ENCODE assay signal across 8 mouse cellular contexts in the genomic region with DNA sequence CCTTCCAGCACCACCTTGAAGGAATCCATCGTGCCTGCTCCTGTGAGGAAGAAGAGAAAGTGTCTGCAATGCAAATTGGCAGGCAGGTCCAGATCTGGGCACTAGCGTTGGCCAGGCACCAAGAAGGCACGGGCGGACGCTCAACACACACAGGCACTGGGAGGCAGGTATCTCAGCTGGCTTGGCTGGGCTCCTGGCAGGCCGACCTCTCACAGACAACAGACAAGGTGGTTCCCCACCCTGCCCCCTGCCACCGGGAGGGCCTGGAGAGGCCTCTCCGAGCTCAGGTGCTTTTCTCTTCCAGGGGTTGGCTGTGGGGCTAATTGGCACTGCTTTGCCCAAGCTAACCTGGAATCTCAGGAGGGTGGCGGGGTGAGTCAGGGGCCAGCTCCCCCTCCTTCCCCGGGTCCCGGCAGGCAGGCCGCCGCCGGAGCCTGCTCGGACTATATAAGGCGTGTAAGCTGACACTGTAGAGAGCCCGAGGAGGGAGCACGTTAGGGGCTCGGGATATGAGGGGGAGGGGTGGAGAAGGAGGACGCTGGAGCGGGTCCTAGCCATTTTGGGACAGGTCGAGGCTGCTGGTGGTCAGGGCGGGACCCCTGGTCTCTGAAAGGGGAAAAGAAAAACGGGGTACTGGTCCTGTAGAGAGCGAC. TPM values are rescaled to one million over a fixed set of nuclear protein-coding genes. Genes with fewer than 3 reads are reported as not detected.
DNase-seq lines count a peak whose midpoint lies in the region; ATAC-seq and TF ChIP-seq lines count a peak whose summit lies in the region.

No protein-coding gene starts in this region.

- peak overlapping the region; percentile 96 for H3K4me3 ChIP-seq in megakaryocyte, embryonic 14.5 days (replicated peaks)
- H3K4me3 ChIP-seq in forebrain, postnatal 0 days (ENCODE audit: low read depth, low read length), result peak overlapping the region; percentile 82
- H3K4me3 ChIP-seq in hindbrain, embryonic 13.5 days, result peak overlapping the region; percentile 78
- H3K4me3 ChIP-seq in liver, embryonic 11.5 days (ENCODE audit: low read depth, low read length), result peak overlapping the region; percentile 72
- H3K4me3 ChIP-seq in neural tube, embryonic 11.5 days (ENCODE audit: low read depth, low read length), result peak overlapping the region; percentile 73

- peak; percentile 71 for DNase-seq in cerebellum, adult 11-12 months
- peak; percentile 46 for DNase-seq in forebrain, postnatal 0 days
- DNase-seq in liver, embryonic 11.5 days (ENCODE audit: low spot score), result peak; percentile 72
- DNase-seq in neural tube, embryonic 11.5 days (ENCODE audit: low spot score), result peak; percentile 76

- no peak for ATAC-seq in megakaryocyte, adult 5-6 weeks (ENCODE audit: poor library complexity, severe bottlenecking)
- peak; percentile 33 for ATAC-seq in forebrain, postnatal 0 days
- ATAC-seq in hindbrain, embryonic 13.5 days (ENCODE audit: low FRiP score), result peak; percentile 40; the same call in 1 of the 2 replicates
- ATAC-seq in liver, embryonic 11.5 days (replicated peaks; ENCODE audit: low FRiP score), result peak; percentile 41; the same call in 1 of the 2 replicates
- peak; percentile 58 for ATAC-seq in neural tube, embryonic 11.5 days (ENCODE audit: insufficient read depth, low FRiP score, low TSS enrichment)
- ATAC-seq in monocyte, adult 5-6 weeks (replicated peaks; ENCODE audit: insufficient number of reproducible peaks, low FRiP score, low TSS enrichment, poor library complexity, severe bottlenecking), result no peak

- H3K9ac ChIP-seq in forebrain, postnatal 0 days, result peak overlapping the region; percentile 79
- H3K9ac ChIP-seq in hindbrain, embryonic 13.5 days, result peak overlapping the region; percentile 84
- peak overlapping the region; percentile 71 for H3K9ac ChIP-seq in liver, embryonic 11.5 days (ENCODE audit: low read depth, low read length)
- peak overlapping the region; percentile 90 for H3K9ac ChIP-seq in neural tube, embryonic 11.5 days (ENCODE audit: low read length)

- WGBS in forebrain, postnatal 0 days, result 4% methylated on average over 25 of the region's 25 CpGs
- WGBS in hindbrain, embryonic 13.5 days, result 3% methylated on average over 25 of the region's 25 CpGs
- 2% methylated on average over 25 of the region's 25 CpGs for WGBS in liver, embryonic 11.5 days
- 1% methylated on average over 25 of the region's 25 CpGs for WGBS in neural tube, embryonic 11.5 days

- peaks cover 49% of the 10 kb centered on the region for H3K36me3 ChIP-seq in megakaryocyte, embryonic 14.5 days (replicated peaks; ENCODE audit: low read length)
- H3K36me3 ChIP-seq in forebrain, postnatal 0 days (ENCODE audit: insufficient read depth), result peaks cover 20% of the 10 kb centered on the region
- H3K36me3 ChIP-seq in hindbrain, embryonic 13.5 days, result peaks cover 29% of the 10 kb centered on the region
- peaks cover 4% of the 10 kb centered on the region; the same call in 1 of the 2 replicates for H3K36me3 ChIP-seq in liver, embryonic 11.5 days (ENCODE audit: control insufficient read depth, insufficient read depth, low read length)
- H3K36me3 ChIP-seq in neural tube, embryonic 11.5 days (ENCODE audit: control insufficient read depth, insufficient read depth, low read length), result peaks cover 9% of the 10 kb centered on the region

- peaks cover 62% of the 10 kb centered on the region for H3K4me1 ChIP-seq in megakaryocyte, embryonic 14.5 days
- H3K4me1 ChIP-seq in forebrain, postnatal 0 days (ENCODE audit: insufficient read depth), result peaks cover 20% of the 10 kb centered on the region; the same call in 1 of the 2 replicates
- peaks cover 36% of the 10 kb centered on the region for H3K4me1 ChIP-seq in hindbrain, embryonic 13.5 days (replicated peaks)
- H3K4me1 ChIP-seq in liver, embryonic 11.5 days (replicated peaks; ENCODE audit: control insufficient read depth, insufficient read depth, low read length), result peaks cover 29% of the 10 kb centered on the region
- H3K4me1 ChIP-seq in neural tube, embryonic 11.5 days (ENCODE audit: control insufficient read depth, insufficient read depth, low read length), result peaks cover 28% of the 10 kb centered on the region

- peak overlapping the region; percentile 91 for H3K4me2 ChIP-seq in forebrain, postnatal 0 days (ENCODE audit: low read depth)
- peak overlapping the region; percentile 98 for H3K4me2 ChIP-seq in hindbrain, embryonic 13.5 days
- peak overlapping the region; percentile 97 for H3K4me2 ChIP-seq in liver, embryonic 11.5 days
- peak overlapping the region; percentile 99 for H3K4me2 ChIP-seq in neural tube, embryonic 11.5 days (ENCODE audit: low read depth)

- no peak for TF ChIP-seq CTCF in forebrain, postnatal 0 days (IDR thresholded peaks at IDR 0.05; ENCODE audit: low read depth)

- H3K27me3 ChIP-seq in megakaryocyte, embryonic 14.5 days (replicated peaks), result peaks cover 8% of the 10 kb centered on the region
- H3K27me3 ChIP-seq in forebrain, postnatal 0 days (ENCODE audit: insufficient read depth, low read length), result no peaks in the 10 kb centered on the region
- H3K27me3 ChIP-seq in hindbrain, embryonic 13.5 days, result peaks cover 10% of the 10 kb centered on the region
- peaks cover 4% of the 10 kb centered on the region; the same call in 1 of the 2 replicates for H3K27me3 ChIP-seq in liver, embryonic 11.5 days (replicated peaks; ENCODE audit: control insufficient read depth, insufficient read depth, low read length)
- H3K27me3 ChIP-seq in neural tube, embryonic 11.5 days (ENCODE audit: control insufficient read depth, insufficient read depth, low read length), result no peaks in the 10 kb centered on the region

- peak overlapping the region; percentile 80; the same call in 1 of the 2 replicates for H3K27ac ChIP-seq in forebrain, postnatal 0 days (ENCODE audit: low read depth, low read length)
- H3K27ac ChIP-seq in hindbrain, embryonic 13.5 days, result peak overlapping the region; percentile 86
- peak overlapping the region; percentile 44 for H3K27ac ChIP-seq in liver, embryonic 11.5 days (ENCODE audit: low read depth, low read length)
- peak overlapping the region; percentile 56 for H3K27ac ChIP-seq in neural tube, embryonic 11.5 days (ENCODE audit: low read depth, low read length)

- no peaks in the 10 kb centered on the region for H3K9me3 ChIP-seq in megakaryocyte, embryonic 14.5 days
- no peaks in the 10 kb centered on the region for H3K9me3 ChIP-seq in forebrain, postnatal 0 days (ENCODE audit: low read length)
- H3K9me3 ChIP-seq in hindbrain, embryonic 13.5 days, result no peaks in the 10 kb centered on the region
- no peaks in the 10 kb centered on the region for H3K9me3 ChIP-seq in liver, embryonic 11.5 days (ENCODE audit: control insufficient read depth, low read length)
- no peaks in the 10 kb centered on the region for H3K9me3 ChIP-seq in neural tube, embryonic 11.5 days (ENCODE audit: control insufficient read depth, low read length)

RNA-seq across cellular contexts. Expression of a gene that starts 1.0 kb away (rescaled TPM):
- polyA plus RNA-seq in megakaryocyte, embryonic 14.5 days (2012; ENCODE audit: insufficient read depth, low replicate concordance), result 681 and 731 TPM in 2 replicates
- total RNA-seq in megakaryocyte, adult 5-6 weeks (2015), result 23.8 and 25.9 TPM in 2 replicates
- 9.4 and 12.4 TPM in 2 replicates for total RNA-seq in megakaryocyte, adult 5-6 weeks (2017)
- 26.6 and 36.7 TPM in 2 replicates for total RNA-seq in forebrain, postnatal 0 days (2014; rRNA removed)
- 114 and 115 TPM in 2 replicates for polyA plus RNA-seq in forebrain, postnatal 0 days (2015; fragmentation: Nextera tagmentation; extraction: Ambion mirVana)
- polyA plus RNA-seq in hindbrain, embryonic 13.5 days (2015; fragmentation: Nextera tagmentation; extraction: Ambion mirVana), result 141 and 146 TPM in 2 replicates
- 86.4 and 94.6 TPM in 2 replicates for polyA plus RNA-seq in liver, embryonic 11.5 days (2014; fragmentation: Nextera tagmentation; extraction: Ambion mirVana)
- polyA plus RNA-seq in neural tube, embryonic 11.5 days (2014; fragmentation: Nextera tagmentation; extraction: Ambion mirVana), result 165 and 172 TPM in 2 replicates
- 4.7 to 13.5 TPM (median 10.5 TPM) in 3 replicates for total RNA-seq in monocyte, adult 5-6 weeks (2017)

RNA-seq across cellular contexts. Expression of a gene that starts 16.6 kb away (rescaled TPM):
- polyA plus RNA-seq in megakaryocyte, embryonic 14.5 days (2012; ENCODE audit: insufficient read depth, low replicate concordance), result 35.5 and 98.6 TPM in 2 replicates
- 73.6 and 80.6 TPM in 2 replicates for total RNA-seq in megakaryocyte, adult 5-6 weeks (2015)
- 81.2 and 88.6 TPM in 2 replicates for total RNA-seq in megakaryocyte, adult 5-6 weeks (2017)
- total RNA-seq in forebrain, postnatal 0 days (2014; rRNA removed), result 2.5 and 4.8 TPM in 2 replicates
- polyA plus RNA-seq in forebrain, postnatal 0 days (2015; fragmentation: Nextera tagmentation; extraction: Ambion mirVana), result 0.82 TPM in 2 replicates
- 4.1 and 5.7 TPM in 2 replicates for polyA plus RNA-seq in hindbrain, embryonic 13.5 days (2015; fragmentation: Nextera tagmentation; extraction: Ambion mirVana)
- 4.3 and 6.0 TPM in 2 replicates for polyA plus RNA-seq in liver, embryonic 11.5 days (2014; fragmentation: Nextera tagmentation; extraction: Ambion mirVana)
- 2.6 and 2.7 TPM in 2 replicates for polyA plus RNA-seq in neural tube, embryonic 11.5 days (2014; fragmentation: Nextera tagmentation; extraction: Ambion mirVana)
- total RNA-seq in monocyte, adult 5-6 weeks (2017), result 86.5 to 105 TPM (median 104 TPM) in 3 replicates

RNA-seq across cellular contexts. Expression of a gene that starts 24.0 kb away (rescaled TPM):
- 49.7 and 52.6 TPM in 2 replicates for polyA plus RNA-seq in megakaryocyte, embryonic 14.5 days (2012; ENCODE audit: insufficient read depth, low replicate concordance)
- total RNA-seq in megakaryocyte, adult 5-6 weeks (2015), result 16.2 and 20.9 TPM in 2 replicates
- total RNA-seq in megakaryocyte, adult 5-6 weeks (2017), result 41.4 and 56.6 TPM in 2 replicates
- total RNA-seq in forebrain, postnatal 0 days (2014; rRNA removed), result 65.2 and 69.6 TPM in 2 replicates
- 46.1 and 51.7 TPM in 2 replicates for polyA plus RNA-seq in forebrain, postnatal 0 days (2015; fragmentation: Nextera tagmentation; extraction: Ambion mirVana)
- 55.6 and 55.9 TPM in 2 replicates for polyA plus RNA-seq in hindbrain, embryonic 13.5 days (2015; fragmentation: Nextera tagmentation; extraction: Ambion mirVana)
- polyA plus RNA-seq in liver, embryonic 11.5 days (2014; fragmentation: Nextera tagmentation; extraction: Ambion mirVana), result 62.9 and 64.6 TPM in 2 replicates
- polyA plus RNA-seq in neural tube, embryonic 11.5 days (2014; fragmentation: Nextera tagmentation; extraction: Ambion mirVana), result 74.5 and 76.3 TPM in 2 replicates
- total RNA-seq in monocyte, adult 5-6 weeks (2017), result 67.7 to 76.2 TPM (median 71.8 TPM) in 3 replicates

RNA-seq across cellular contexts. Expression of a gene that starts 24.6 kb away (rescaled TPM):
- 1.8 and 5.0 TPM in 2 replicates for polyA plus RNA-seq in megakaryocyte, embryonic 14.5 days (2012; ENCODE audit: insufficient read depth, low replicate concordance)
- total RNA-seq in megakaryocyte, adult 5-6 weeks (2015), result 0.18 TPM in 1 of 2 replicates, not detected in the other
- total RNA-seq in megakaryocyte, adult 5-6 weeks (2017), result 0.57 and 2.9 TPM in 2 replicates
- total RNA-seq in forebrain, postnatal 0 days (2014; rRNA removed), result 545 and 619 TPM in 2 replicates
- polyA plus RNA-seq in forebrain, postnatal 0 days (2015; fragmentation: Nextera tagmentation; extraction: Ambion mirVana), result 603 and 619 TPM in 2 replicates
- polyA plus RNA-seq in hindbrain, embryonic 13.5 days (2015; fragmentation: Nextera tagmentation; extraction: Ambion mirVana), result 615 and 625 TPM in 2 replicates
- 64.9 and 69.0 TPM in 2 replicates for polyA plus RNA-seq in liver, embryonic 11.5 days (2014; fragmentation: Nextera tagmentation; extraction: Ambion mirVana)
- 362 and 372 TPM in 2 replicates for polyA plus RNA-seq in neural tube, embryonic 11.5 days (2014; fragmentation: Nextera tagmentation; extraction: Ambion mirVana)
- total RNA-seq in monocyte, adult 5-6 weeks (2017), result 0.58 TPM in 1 of 3 replicates, not detected in the others

RNA-seq across cellular contexts. Expression of a gene that starts 48.4 kb away (rescaled TPM):
- 5.3 and 21.1 TPM in 2 replicates for polyA plus RNA-seq in megakaryocyte, embryonic 14.5 days (2012; ENCODE audit: insufficient read depth, low replicate concordance)
- 1.1 and 1.2 TPM in 2 replicates for total RNA-seq in megakaryocyte, adult 5-6 weeks (2015)
- total RNA-seq in megakaryocyte, adult 5-6 weeks (2017), result 1.4 and 1.8 TPM in 2 replicates
- 108 and 118 TPM in 2 replicates for total RNA-seq in forebrain, postnatal 0 days (2014; rRNA removed)
- polyA plus RNA-seq in forebrain, postnatal 0 days (2015; fragmentation: Nextera tagmentation; extraction: Ambion mirVana), result 7.8 and 8.7 TPM in 2 replicates
- 2.6 and 3.2 TPM in 2 replicates for polyA plus RNA-seq in hindbrain, embryonic 13.5 days (2015; fragmentation: Nextera tagmentation; extraction: Ambion mirVana)
- 0.29 and 0.35 TPM in 2 replicates for polyA plus RNA-seq in liver, embryonic 11.5 days (2014; fragmentation: Nextera tagmentation; extraction: Ambion mirVana)
- 2.2 and 2.6 TPM in 2 replicates for polyA plus RNA-seq in neural tube, embryonic 11.5 days (2014; fragmentation: Nextera tagmentation; extraction: Ambion mirVana)
- 2.2 to 3.8 TPM in 2 of 3 replicates, not detected in the other for total RNA-seq in monocyte, adult 5-6 weeks (2017)

Comparison
In these comparisons a context has a peak if more than half of its experiments do, and no peak if none do; other contexts are left out.
1. ATAC-seq: peak in forebrain, postnatal 0 days (single experiment), hindbrain, embryonic 13.5 days (single experiment), liver, embryonic 11.5 days (single experiment) and neural tube, embryonic 11.5 days (single experiment); none in megakaryocyte, adult 5-6 weeks (single experiment) and monocyte, adult 5-6 weeks (single experiment).
2. Peak in every context shown above with its lines, with median percentiles within 50 percentile points of each other: H3K4me3 ChIP-seq, DNase-seq, H3K27ac ChIP-seq, H3K4me2 ChIP-seq and H3K9ac ChIP-seq.